In genomic region chr1:87164796-87165184, GRCm38 (mm10) we compare ENCODE assay signal across 30 mouse cellular contexts. TPM values are rescaled to one million over a fixed set of nuclear protein-coding genes. Genes with fewer than 3 reads are reported as not detected.
DNase-seq lines count a peak whose midpoint lies in the region; ATAC-seq and TF ChIP-seq lines count a peak whose summit lies in the region.
"Had no signal": no experiment of that assay in that cellular context is flagged by ENCODE, and none has a peak within 500 bp of the region (broad histone marks: within the 10 kb centered on the region; RNA-seq: fewer than 3 reads in every experiment).

No protein-coding gene starts in this region.

- peak; percentile 29 for ATAC-seq in midbrain, embryonic 13.5 days
- ATAC-seq in forebrain, embryonic 13.5 days = peak; percentile 29; the same call in 1 of the 2 replicates
- ATAC-seq in hindbrain, embryonic 12.5 days (ENCODE audit: low FRiP score) = 0 out of 2 replicates have a peak, but pooled peaks have one; percentile 7
- 0 out of 2 replicates have a peak, but pooled peaks have one; percentile 6 for ATAC-seq in midbrain, embryonic 16.5 days
- ATAC-seq: intestine, embryonic 15.5 days; liver, embryonic 12.5 days; Patski had no signal

- H3K9me3 ChIP-seq in midbrain, embryonic 13.5 days = no peaks in the 10 kb centered on the region
- H3K9me3 ChIP-seq in midbrain, embryonic 10.5 days (replicated peaks) = no peaks in the 10 kb centered on the region
- no peaks in the 10 kb centered on the region for H3K9me3 ChIP-seq in forebrain, embryonic 13.5 days (replicated peaks)
- no peaks in the 10 kb centered on the region for H3K9me3 ChIP-seq in hindbrain, embryonic 12.5 days (replicated peaks)
- no peaks in the 10 kb centered on the region for H3K9me3 ChIP-seq in midbrain, embryonic 16.5 days (replicated peaks; ENCODE audit: control insufficient read depth, low read length, poor library complexity, severe bottlenecking)
- H3K9me3 ChIP-seq: embryonic facial prominence, embryonic 15.5 days; G1E; intestine, embryonic 15.5 days; limb, embryonic 13.5 days; liver, embryonic 12.5 days had no signal

- H3K4me3 ChIP-seq in midbrain, embryonic 13.5 days (replicated peaks) = no peak overlapping the region
- H3K4me3 ChIP-seq in midbrain, embryonic 10.5 days = no peak overlapping the region
- H3K4me3 ChIP-seq in forebrain, embryonic 13.5 days = no peak overlapping the region
- no peak overlapping the region for H3K4me3 ChIP-seq in hindbrain, embryonic 12.5 days
- H3K4me3 ChIP-seq in midbrain, embryonic 16.5 days (ENCODE audit: low read depth, low read length) = no peak overlapping the region
- no peak overlapping the region for H3K4me3 ChIP-seq in thymus, adult 2 months (ENCODE audit: control insufficient read depth, insufficient read depth, low read length)
- H3K4me3 ChIP-seq: embryonic facial prominence, embryonic 15.5 days; intestine, embryonic 15.5 days; limb, embryonic 13.5 days; liver, embryonic 12.5 days had no signal

- H3K4me1 ChIP-seq in midbrain, embryonic 13.5 days (replicated peaks) = peaks cover 26% of the 10 kb centered on the region
- H3K4me1 ChIP-seq in midbrain, embryonic 10.5 days = peaks cover 28% of the 10 kb centered on the region
- H3K4me1 ChIP-seq in forebrain, embryonic 13.5 days = peaks cover 38% of the 10 kb centered on the region
- H3K4me1 ChIP-seq in hindbrain, embryonic 12.5 days = peaks cover 24% of the 10 kb centered on the region
- peaks cover 10% of the 10 kb centered on the region for H3K4me1 ChIP-seq in midbrain, embryonic 16.5 days (ENCODE audit: control insufficient read depth, insufficient read depth, low read length)
- no peaks in the 10 kb centered on the region for H3K4me1 ChIP-seq in thymus, adult 2 months (replicated peaks; ENCODE audit: control insufficient read depth, insufficient read depth, low read length)
- H3K4me1 ChIP-seq: embryonic facial prominence, embryonic 15.5 days; intestine, embryonic 15.5 days; liver, embryonic 12.5 days had no signal

- no peak overlapping the region for H3K4me2 ChIP-seq in midbrain, embryonic 13.5 days (replicated peaks)
- peak overlapping the region; percentile 10; the same call in 1 of the 2 replicates for H3K4me2 ChIP-seq in forebrain, embryonic 13.5 days
- no peak overlapping the region for H3K4me2 ChIP-seq in hindbrain, embryonic 12.5 days (replicated peaks)
- H3K4me2 ChIP-seq in midbrain, embryonic 16.5 days (ENCODE audit: low read length) = no peak overlapping the region
- H3K4me2 ChIP-seq: embryonic facial prominence, embryonic 15.5 days; heart, embryonic 11.5 days; intestine, embryonic 15.5 days; limb, embryonic 13.5 days; liver, embryonic 12.5 days had no signal

- H3K9ac ChIP-seq in midbrain, embryonic 13.5 days (replicated peaks) = no peak overlapping the region
- H3K9ac ChIP-seq in forebrain, embryonic 13.5 days = no peak overlapping the region
- H3K9ac ChIP-seq in hindbrain, embryonic 12.5 days = no peak overlapping the region
- H3K9ac ChIP-seq in midbrain, embryonic 16.5 days (ENCODE audit: low read depth, low read length) = no peak overlapping the region
- H3K9ac ChIP-seq: embryonic facial prominence, embryonic 15.5 days; intestine, embryonic 15.5 days; limb, embryonic 13.5 days; liver, embryonic 12.5 days had no signal

- DNase-seq in midbrain, embryonic 10.5 days (ENCODE audit: low spot score) = no peak
- DNase-seq in urinary bladder, postnatal 4 days (ENCODE audit: low spot score in 2 of 2) = no peak
- DNase-seq in thymus, adult 2 months = no peak
- DNase-seq: adrenal gland, postnatal 36 days; cerebellum, adult 11 months; cerebellum, adult 9-11 months; gastrocnemius, postnatal 14 days; heart, adult 11 months; kidney, adult 8-10 months; kidney, postnatal 14 days; layer of hippocampus, postnatal 36 days; lung, adult 18-20 months; lung, postnatal 10 days; thymus, adult 18-20 months had no signal

- TF ChIP-seq CTCF in thymus, adult 2 months (IDR thresholded peaks at IDR 0.05; ENCODE audit: borderline replicate concordance, control insufficient read depth, extremely low read depth, insufficient read depth, low read length, poor library complexity) = no peak

- peak overlapping the region; percentile 60; the same call in 1 of the 2 replicates for H3K27ac ChIP-seq in midbrain, embryonic 13.5 days
- no peak overlapping the region for H3K27ac ChIP-seq in midbrain, embryonic 10.5 days (replicated peaks)
- peak overlapping the region; percentile 49 for H3K27ac ChIP-seq in forebrain, embryonic 13.5 days
- peak overlapping the region; percentile 50 for H3K27ac ChIP-seq in hindbrain, embryonic 12.5 days
- no peak overlapping the region for H3K27ac ChIP-seq in midbrain, embryonic 16.5 days (ENCODE audit: low read length)
- H3K27ac ChIP-seq in thymus, adult 2 months (ENCODE audit: control insufficient read depth, insufficient read depth, low read length) = no peak overlapping the region
- H3K27ac ChIP-seq: embryonic facial prominence, embryonic 15.5 days; intestine, embryonic 15.5 days; limb, embryonic 13.5 days; liver, embryonic 12.5 days had no signal

- TF ChIP-seq POLR2A in thymus, adult 2 months (IDR thresholded peaks at IDR 0.05; ENCODE audit: control insufficient read depth, extremely low read depth, insufficient read depth, low read length, poor library complexity) = no peak

- WGBS in midbrain, embryonic 13.5 days = 44% methylated on average over 9 of the region's 9 CpGs
- WGBS in midbrain, embryonic 10.5 days = 54% methylated on average over 9 of the region's 9 CpGs
- 29% methylated on average over 9 of the region's 9 CpGs for WGBS in forebrain, embryonic 13.5 days
- 50% methylated on average over 9 of the region's 9 CpGs for WGBS in hindbrain, embryonic 12.5 days
- 49% methylated on average over 9 of the region's 9 CpGs for WGBS in midbrain, embryonic 16.5 days
- 57% methylated on average over 9 of the region's 9 CpGs for WGBS in thymus, adult 2 months

- no peaks in the 10 kb centered on the region for H3K36me3 ChIP-seq in midbrain, embryonic 13.5 days
- H3K36me3 ChIP-seq in midbrain, embryonic 10.5 days = no peaks in the 10 kb centered on the region
- no peaks in the 10 kb centered on the region for H3K36me3 ChIP-seq in forebrain, embryonic 13.5 days (ENCODE audit: poor library complexity, severe bottlenecking)
- no peaks in the 10 kb centered on the region for H3K36me3 ChIP-seq in hindbrain, embryonic 12.5 days
- H3K36me3 ChIP-seq in midbrain, embryonic 16.5 days (ENCODE audit: control insufficient read depth, insufficient read depth, low read length) = no peaks in the 10 kb centered on the region
- no peaks in the 10 kb centered on the region for H3K36me3 ChIP-seq in thymus, adult 2 months (ENCODE audit: control insufficient read depth, insufficient read depth, low read length)
- H3K36me3 ChIP-seq: embryonic facial prominence, embryonic 15.5 days; G1E; intestine, embryonic 15.5 days; limb, embryonic 13.5 days; liver, embryonic 12.5 days had no signal

- H3K27me3 ChIP-seq in midbrain, embryonic 13.5 days = peaks cover 7% of the 10 kb centered on the region
- H3K27me3 ChIP-seq in midbrain, embryonic 10.5 days (ENCODE audit: low read depth, poor library complexity, severe bottlenecking) = peaks cover 73% of the 10 kb centered on the region
- H3K27me3 ChIP-seq in forebrain, embryonic 13.5 days = peaks cover 12% of the 10 kb centered on the region; the same call in 1 of the 2 replicates
- peaks cover 24% of the 10 kb centered on the region for H3K27me3 ChIP-seq in hindbrain, embryonic 12.5 days
- H3K27me3 ChIP-seq in midbrain, embryonic 16.5 days (ENCODE audit: control insufficient read depth, insufficient read depth, low read depth, low read length) = no peaks in the 10 kb centered on the region; the same call in 1 of the 2 replicates
- H3K27me3 ChIP-seq in thymus, adult 2 months (ENCODE audit: control insufficient read depth, insufficient read depth, low read length) = no peaks in the 10 kb centered on the region
- H3K27me3 ChIP-seq: Patski had no signal

RNA-seq across cellular contexts. Expression of gene Ecel1, which starts 8.5 kb away (rescaled TPM):
- polyA plus RNA-seq in midbrain, embryonic 13.5 days (2015; fragmentation: Nextera tagmentation; extraction: Ambion mirVana) = 12.8 and 15.0 TPM in 2 replicates
- 3.7 and 5.0 TPM in 2 replicates for polyA plus RNA-seq in midbrain, embryonic 10.5 days (2016; fragmentation: Nextera tagmentation; extraction: Ambion mirVana)
- polyA plus RNA-seq in forebrain, embryonic 13.5 days (2015; fragmentation: Nextera tagmentation; extraction: Ambion mirVana) = 20.0 and 20.2 TPM in 2 replicates
- polyA plus RNA-seq in hindbrain, embryonic 12.5 days (2016; fragmentation: Nextera tagmentation; extraction: Ambion mirVana) = 29.2 and 33.6 TPM in 2 replicates
- 14.4 and 25.7 TPM in 2 replicates for polyA plus RNA-seq in midbrain, embryonic 16.5 days (2015; fragmentation: Nextera tagmentation; extraction: Ambion mirVana)
- 1.7 and 2.4 TPM in 2 replicates for polyA plus RNA-seq in thymus, adult 2 months (2012; rRNA removed)
- polyA plus RNA-seq: G1E; heart, embryonic 11.5 days had no signal

RNA-seq across cellular contexts. Expression of gene Prss56, which starts 18.3 kb away (rescaled TPM):
- polyA plus RNA-seq in midbrain, embryonic 13.5 days (2015; fragmentation: Nextera tagmentation; extraction: Ambion mirVana) = 0.12 TPM in 1 of 2 replicates, not detected in the other
- polyA plus RNA-seq in midbrain, embryonic 10.5 days (2016; fragmentation: Nextera tagmentation; extraction: Ambion mirVana) = 0.05 TPM in 1 of 2 replicates, not detected in the other
- 0.17 TPM in 1 of 2 replicates, not detected in the other for polyA plus RNA-seq in forebrain, embryonic 13.5 days (2015; fragmentation: Nextera tagmentation; extraction: Ambion mirVana)
- 3.6 and 9.3 TPM in 2 replicates for polyA plus RNA-seq in hindbrain, embryonic 12.5 days (2016; fragmentation: Nextera tagmentation; extraction: Ambion mirVana)
- 0.34 TPM in 1 of 2 replicates, not detected in the other for polyA plus RNA-seq in midbrain, embryonic 16.5 days (2015; fragmentation: Nextera tagmentation; extraction: Ambion mirVana)
- 0.10 and 0.23 TPM in 2 replicates for polyA plus RNA-seq in thymus, adult 2 months (2012; rRNA removed)
- polyA plus RNA-seq: G1E; heart, embryonic 11.5 days; heart, postnatal 0 days; intestine, embryonic 15.5 days; liver, embryonic 12.5 days; small intestine, adult 2 months; stomach, embryonic 16.5 days; urinary bladder, adult 2 months had no signal

RNA-seq across cellular contexts. Expression of gene Chrnd, which starts 25.6 kb away (rescaled TPM):
- polyA plus RNA-seq in midbrain, embryonic 13.5 days (2015; fragmentation: Nextera tagmentation; extraction: Ambion mirVana) = not detected in 2 replicates
- not detected in 2 replicates for polyA plus RNA-seq in midbrain, embryonic 10.5 days (2016; fragmentation: Nextera tagmentation; extraction: Ambion mirVana)
- polyA plus RNA-seq in forebrain, embryonic 13.5 days (2015; fragmentation: Nextera tagmentation; extraction: Ambion mirVana) = not detected in 2 replicates
- 0.14 and 0.64 TPM in 2 replicates for polyA plus RNA-seq in hindbrain, embryonic 12.5 days (2016; fragmentation: Nextera tagmentation; extraction: Ambion mirVana)
- not detected in 2 replicates for polyA plus RNA-seq in midbrain, embryonic 16.5 days (2015; fragmentation: Nextera tagmentation; extraction: Ambion mirVana)
- 0.09 TPM in 1 of 2 replicates, not detected in the other for polyA plus RNA-seq in thymus, adult 2 months (2012; rRNA removed)
- polyA plus RNA-seq: G1E; heart, embryonic 11.5 days; heart, postnatal 0 days; intestine, embryonic 15.5 days; liver, embryonic 12.5 days; Patski; urinary bladder, adult 2 months had no signal

RNA-seq across cellular contexts. Expression of gene Chrng, which starts 39.7 kb away (rescaled TPM):
- polyA plus RNA-seq in midbrain, embryonic 13.5 days (2015; fragmentation: Nextera tagmentation; extraction: Ambion mirVana) = not detected in 2 replicates
- 0.12 TPM in 1 of 2 replicates, not detected in the other for polyA plus RNA-seq in midbrain, embryonic 10.5 days (2016; fragmentation: Nextera tagmentation; extraction: Ambion mirVana)
- not detected in 2 replicates for polyA plus RNA-seq in forebrain, embryonic 13.5 days (2015; fragmentation: Nextera tagmentation; extraction: Ambion mirVana)
- polyA plus RNA-seq in hindbrain, embryonic 12.5 days (2016; fragmentation: Nextera tagmentation; extraction: Ambion mirVana) = 0.90 and 3.0 TPM in 2 replicates
- polyA plus RNA-seq in midbrain, embryonic 16.5 days (2015; fragmentation: Nextera tagmentation; extraction: Ambion mirVana) = not detected in 2 replicates
- polyA plus RNA-seq in thymus, adult 2 months (2012; rRNA removed) = 0.15 and 0.27 TPM in 2 replicates
- polyA plus RNA-seq: G1E; Patski; small intestine, adult 2 months; urinary bladder, adult 2 months had no signal

RNA-seq across cellular contexts. Expression of gene Akp3, which starts 40.0 kb away (rescaled TPM):
- polyA plus RNA-seq in midbrain, embryonic 13.5 days (2015; fragmentation: Nextera tagmentation; extraction: Ambion mirVana) = not detected in 2 replicates
- not detected in 2 replicates for polyA plus RNA-seq in midbrain, embryonic 10.5 days (2016; fragmentation: Nextera tagmentation; extraction: Ambion mirVana)
- not detected in 2 replicates for polyA plus RNA-seq in forebrain, embryonic 13.5 days (2015; fragmentation: Nextera tagmentation; extraction: Ambion mirVana)
- polyA plus RNA-seq in hindbrain, embryonic 12.5 days (2016; fragmentation: Nextera tagmentation; extraction: Ambion mirVana) = not detected in 2 replicates
- polyA plus RNA-seq in midbrain, embryonic 16.5 days (2015; fragmentation: Nextera tagmentation; extraction: Ambion mirVana) = not detected in 2 replicates
- 0.62 and 0.64 TPM in 2 replicates for polyA plus RNA-seq in thymus, adult 2 months (2012; rRNA removed)
- polyA plus RNA-seq: embryonic facial prominence, embryonic 15.5 days; G1E; heart, embryonic 11.5 days; heart, postnatal 0 days; limb, embryonic 13.5 days; liver, embryonic 12.5 days; neural tube, embryonic 11.5 days; urinary bladder, adult 2 months had no signal

Comparison
In these comparisons a context has a peak if more than half of its experiments do, and no peak if none do; other contexts are left out.
1. H3K27ac ChIP-seq: peak in midbrain, embryonic 13.5 days (single experiment), forebrain, embryonic 13.5 days (single experiment) and hindbrain, embryonic 12.5 days (single experiment); none in midbrain, embryonic 10.5 days (single experiment), midbrain, embryonic 16.5 days (single experiment) and thymus, adult 2 months (single experiment).
2. Peak in every context shown above with its lines, with median percentiles within 50 percentile points of each other: ATAC-seq.